Mouse (Mus musculus) hindbrain, embryonic 11.5 days (tissue): ENCODE measurements at regions not wholly inside any gene's neighbourhood (a gene's known extent, or its start where the extent isn't known, plus 50 kb on each side); places are given as distances from the start of the nearest gene placed in this dataset.

ENCODE experiments used
- ATAC-seq: fragments of 200-750 bp; cut with Nextera tagmentation; 2 replicates; pipeline ENCODE4 v1.8.0; 2017; ENCODE audit warnings: mild to moderate bottlenecking, moderate TSS enrichment, moderate library complexity; ENCODE audit not compliant: low FRiP score
- DNase-seq: peaks from one replicate; pipeline ENCODE4 v3.0.0-alpha.2; 2015; ENCODE audit warnings: low spot score
- H3K27ac ChIP-seq: fragments of 300-500 bp; sonication (generic); 2 replicates; pipeline ENCODE4 v1.5.1; 2014; ENCODE audit warnings: mild to moderate bottlenecking, low read depth, low read length
- H3K27me3 ChIP-seq: fragments of 300-500 bp; sonication (generic); 2 replicates; pipeline ENCODE4 v1.6.1; 2014; ENCODE audit warnings: mild to moderate bottlenecking, low read length, moderate library complexity, mixed read lengths; ENCODE audit not compliant: control insufficient read depth, insufficient read depth
- H3K36me3 ChIP-seq: fragments of 300-500 bp; sonication (generic); 2 replicates; pipeline ENCODE4 v1.6.1; 2014; ENCODE audit warnings: mild to moderate bottlenecking, low read length, moderate library complexity, mixed read lengths; ENCODE audit not compliant: control insufficient read depth, insufficient read depth
- H3K4me1 ChIP-seq: fragments of 300-500 bp; sonication (generic); replicated peaks from 2 replicates; pipeline ENCODE4 v1.6.1; 2014; ENCODE audit warnings: low read length, mixed read lengths; ENCODE audit not compliant: control insufficient read depth, insufficient read depth
- H3K4me2 ChIP-seq: fragments of 300-500 bp; sonication (generic); replicated peaks from 2 replicates; pipeline ENCODE4 v1.6.1; 2014; ENCODE audit warnings: mild to moderate bottlenecking, low read depth, low read length
- H3K4me3 ChIP-seq: fragments of 300-500 bp; sonication (generic); 2 replicates; pipeline ENCODE4 v1.5.1; 2014; ENCODE audit warnings: low read depth, low read length
- H3K9ac ChIP-seq: fragments of 300-500 bp; sonication (generic); 2 replicates; pipeline ENCODE4 v1.6.1; 2014; ENCODE audit warnings: low read depth, low read length
- H3K9me3 ChIP-seq: fragments of 300-500 bp; sonication (generic); 2 replicates; pipeline ENCODE4 v1.6.1; 2016; ENCODE audit warnings: low read length; ENCODE audit not compliant: control insufficient read depth
- WGBS: fragments of 180-500 bp; shearing (Covaris S2); extraction: QIAGEN DNeasy Blood & Tissue Kit; methylation state at CpG from one replicate; pipeline ENCODE4 v1.1.7; 2014; 5-methylcytosine and 5-hydroxymethylcytosine counted together

DNA sequence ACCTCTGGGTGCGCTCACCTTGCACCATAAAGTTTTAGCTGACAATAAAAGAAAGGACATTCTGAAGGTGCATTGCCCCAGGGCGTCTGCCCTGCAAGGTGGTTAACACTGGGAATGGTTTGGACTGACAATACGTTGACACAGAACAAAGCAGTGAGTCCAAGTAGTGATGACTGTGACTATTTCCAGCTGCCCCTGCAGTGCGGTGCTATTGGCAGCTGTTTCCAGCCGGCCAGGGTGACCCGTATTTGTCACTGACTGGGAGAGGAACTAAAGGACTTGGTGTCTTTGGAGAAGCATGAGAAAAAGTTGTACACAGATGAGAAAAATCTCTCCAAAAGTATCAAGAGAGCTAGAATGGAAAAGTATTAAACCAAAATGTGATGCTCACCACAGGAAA lies 52.0 kb upstream of the Vtcn1 start:
- ATAC-seq = no peak
- Histone ChIP-seq H3K27me3 (no peaks in the 10 kb centered on the region), H3K4me1 (no peaks in the 10 kb centered on the region), H3K9me3 (no peaks in the 10 kb centered on the region), H3K4me3 (no peak overlapping the region), H3K27ac (no peak overlapping the region), H3K36me3 (no peaks in the 10 kb centered on the region), H3K9ac (no peak overlapping the region), H3K4me2 (no peak overlapping the region)
- no peak for DNase-seq
- 74% methylated on average over 6 of the region's 6 CpGs for WGBS

DNA sequence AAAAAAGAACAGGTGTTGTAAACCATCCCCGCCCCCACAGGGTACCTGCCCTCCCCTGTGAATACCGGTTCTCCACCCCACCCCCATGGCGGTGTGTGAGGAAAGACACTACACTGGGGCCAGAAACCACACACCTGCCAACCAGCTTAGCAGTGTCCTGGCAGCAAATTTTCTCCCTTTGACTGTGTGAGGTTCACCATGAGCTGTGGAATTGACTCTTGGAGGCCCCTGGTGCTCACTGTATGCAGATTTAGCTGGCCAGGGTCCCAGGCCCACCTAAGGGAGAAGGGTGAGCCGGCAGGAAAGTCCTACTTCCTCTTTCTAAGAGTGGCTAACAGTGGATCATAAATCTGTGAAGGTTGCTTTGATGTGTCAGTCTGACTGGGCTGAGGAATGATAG lies 53.9 kb upstream of the Vtcn1 start:
- Histone ChIP-seq H3K27ac (no peak overlapping the region), H3K4me2 (no peak overlapping the region), H3K4me1 (no peaks in the 10 kb centered on the region), H3K27me3 (no peaks in the 10 kb centered on the region), H3K4me3 (no peak overlapping the region), H3K9ac (no peak overlapping the region), H3K36me3 (no peaks in the 10 kb centered on the region), H3K9me3 (no peaks in the 10 kb centered on the region)
- ATAC-seq = no peak
- WGBS = 89% methylated on average over 4 of the region's 4 CpGs
- DNase-seq = no peak

DNA sequence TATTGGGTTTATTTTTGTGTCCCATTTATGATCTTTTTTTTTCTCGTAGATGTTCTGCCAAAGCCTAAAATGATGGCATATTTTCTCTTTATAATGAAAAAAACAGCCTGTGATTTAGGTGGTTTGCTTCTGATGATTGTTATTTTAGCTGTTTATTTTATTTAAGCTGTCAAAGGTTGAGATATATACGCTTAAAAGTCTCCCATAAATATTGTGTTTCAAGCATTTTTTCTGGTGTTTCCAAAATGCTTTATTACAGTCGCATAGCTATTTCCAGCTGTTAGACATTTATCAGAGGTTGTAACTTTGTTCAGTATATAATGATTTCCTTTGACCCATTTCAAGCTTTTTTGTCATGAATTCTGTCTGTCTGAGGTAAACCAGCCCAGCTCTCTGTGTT lies 54.4 kb upstream of the Vtcn1 start:
- H3K9me3 ChIP-seq = no peaks in the 10 kb centered on the region
- H3K27ac ChIP-seq = no peak overlapping the region
- H3K4me3 ChIP-seq = no peak overlapping the region
- H3K4me2 ChIP-seq = no peak overlapping the region
- no peaks in the 10 kb centered on the region for H3K36me3 ChIP-seq
- no peaks in the 10 kb centered on the region for H3K4me1 ChIP-seq
- no peak overlapping the region for H3K9ac ChIP-seq
- 91% methylated on average over 3 of the region's 3 CpGs for WGBS
- no peaks in the 10 kb centered on the region for H3K27me3 ChIP-seq
- no peak for ATAC-seq
- no peak for DNase-seq

GRCm38 (mm10) chr3:100769146-100769545 lies 56.1 kb upstream of the Vtcn1 start:
- Histone ChIP-seq H3K27me3 (no peaks in the 10 kb centered on the region), H3K27ac (no peak overlapping the region), H3K36me3 (no peaks in the 10 kb centered on the region), H3K9ac (no peak overlapping the region), H3K4me3 (no peak overlapping the region), H3K4me1 (no peaks in the 10 kb centered on the region), H3K9me3 (no peaks in the 10 kb centered on the region), H3K4me2 (no peak overlapping the region)
- DNase-seq = no peak
- WGBS = 82% methylated on average over 4 of the region's 4 CpGs
- no peak for ATAC-seq

DNA sequence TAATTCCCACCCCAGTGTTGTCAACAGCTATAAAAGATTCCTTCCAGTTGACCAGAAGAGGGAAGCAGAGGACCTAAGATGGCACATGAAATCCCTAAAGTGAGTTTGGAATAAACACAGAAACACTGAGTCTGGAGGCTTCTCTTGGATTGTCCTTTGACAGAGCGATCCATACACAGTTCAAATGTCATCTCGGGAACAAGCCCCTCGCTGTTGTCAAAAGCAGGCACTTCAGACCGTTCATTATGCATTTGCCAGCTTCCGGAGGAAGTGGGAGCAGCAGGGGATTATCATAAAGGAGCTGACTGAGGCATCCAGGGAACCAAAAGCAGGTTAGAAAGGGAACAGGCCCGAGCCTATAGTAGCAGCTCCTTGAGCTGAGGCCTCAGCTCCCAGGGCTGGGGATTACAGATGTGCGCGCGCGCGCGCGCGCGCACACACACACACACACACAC lies 57.1 kb upstream of the Vtcn1 start:
- H3K4me2 ChIP-seq = no peak overlapping the region
- no peaks in the 10 kb centered on the region for H3K9me3 ChIP-seq
- H3K27me3 ChIP-seq = no peaks in the 10 kb centered on the region
- DNase-seq (peak; percentile 62), ATAC-seq (peak; percentile 64; the same call in 1 of the 2 replicates)
- no peak overlapping the region for H3K27ac ChIP-seq
- no peak overlapping the region for H3K4me3 ChIP-seq
- 15% methylated on average over 7 of the region's 15 CpGs for WGBS
- H3K36me3 ChIP-seq = no peaks in the 10 kb centered on the region
- no peaks in the 10 kb centered on the region for H3K4me1 ChIP-seq
- no peak overlapping the region for H3K9ac ChIP-seq

DNA sequence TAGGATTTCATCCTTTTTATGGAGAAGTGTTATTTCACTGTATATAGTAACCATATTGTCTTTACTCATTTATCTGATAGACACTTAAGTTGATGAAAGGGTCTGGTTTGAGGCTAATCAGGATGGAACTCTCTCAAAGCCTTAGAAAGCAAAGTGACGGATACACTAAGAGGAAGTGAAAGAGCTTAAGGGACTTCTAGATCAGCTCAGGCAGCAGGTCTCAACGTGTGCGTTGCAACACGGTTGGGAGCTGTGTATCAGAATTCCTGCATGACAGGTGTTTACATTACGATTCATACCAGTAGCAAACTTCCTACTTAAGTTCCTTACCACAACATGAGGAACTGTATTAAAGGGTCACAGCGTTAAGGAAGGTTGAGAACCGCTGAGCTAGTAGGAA lies 59.9 kb upstream of the Vtcn1 start:
- no peak for DNase-seq
- H3K9ac ChIP-seq = no peak overlapping the region
- no peaks in the 10 kb centered on the region for H3K4me1 ChIP-seq
- no peak overlapping the region for H3K27ac ChIP-seq
- no peak overlapping the region for H3K4me2 ChIP-seq
- 85% methylated on average over 7 of the region's 7 CpGs for WGBS
- no peak overlapping the region for H3K4me3 ChIP-seq
- no peak for ATAC-seq
- no peaks in the 10 kb centered on the region for H3K9me3 ChIP-seq
- H3K36me3 ChIP-seq = no peaks in the 10 kb centered on the region
- no peaks in the 10 kb centered on the region for H3K27me3 ChIP-seq

DNA sequence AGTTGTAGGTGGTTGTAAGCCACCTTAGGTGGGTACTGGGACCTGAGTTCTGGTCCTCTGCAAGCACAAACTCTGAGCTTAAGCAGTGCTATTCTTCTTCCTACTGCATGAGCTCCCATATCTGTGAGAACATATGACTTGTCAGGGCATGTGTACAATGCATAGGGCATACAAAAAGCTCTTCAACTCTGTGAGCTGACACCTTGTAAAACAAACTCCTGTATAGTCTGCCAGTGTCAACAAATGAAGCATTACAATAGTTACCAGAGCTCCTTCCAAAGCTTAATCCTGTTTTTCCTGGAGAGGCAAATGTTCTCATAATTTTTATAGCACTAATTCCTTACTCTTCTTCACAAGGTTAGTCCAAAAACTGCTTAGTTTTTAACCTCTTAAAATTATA lies 62.4 kb upstream of the Vtcn1 start:
- H3K27ac ChIP-seq = no peak overlapping the region
- no peak overlapping the region for H3K4me2 ChIP-seq
- no peaks in the 10 kb centered on the region for H3K36me3 ChIP-seq
- no peak overlapping the region for H3K9ac ChIP-seq
- H3K4me3 ChIP-seq = no peak overlapping the region
- H3K4me1 ChIP-seq = no peaks in the 10 kb centered on the region
- no peaks in the 10 kb centered on the region for H3K9me3 ChIP-seq
- ATAC-seq (no peak), DNase-seq (no peak)
- H3K27me3 ChIP-seq = no peaks in the 10 kb centered on the region

GRCm38 (mm10) chr3:100759091-100759941 lies 65.9 kb upstream of the Vtcn1 start:
- H3K36me3 ChIP-seq = no peaks in the 10 kb centered on the region
- no peak overlapping the region for H3K4me2 ChIP-seq
- no peaks in the 10 kb centered on the region for H3K9me3 ChIP-seq
- WGBS = 84% methylated on average over 3 of the region's 3 CpGs
- no peaks in the 10 kb centered on the region for H3K4me1 ChIP-seq
- no peak overlapping the region for H3K4me3 ChIP-seq
- DNase-seq = no peak
- H3K27ac ChIP-seq = no peak overlapping the region
- no peaks in the 10 kb centered on the region for H3K27me3 ChIP-seq
- no peak overlapping the region for H3K9ac ChIP-seq
- no peak for ATAC-seq

GRCm38 (mm10) chr3:100754677-100755076 lies 69.4 kb upstream of the Man1a2 start:
- DNase-seq (no peak), ATAC-seq (no peak)
- Histone ChIP-seq H3K36me3 (no peaks in the 10 kb centered on the region), H3K27ac (no peak overlapping the region), H3K4me3 (no peak overlapping the region), H3K4me1 (no peaks in the 10 kb centered on the region), H3K9ac (no peak overlapping the region), H3K9me3 (no peaks in the 10 kb centered on the region), H3K27me3 (no peaks in the 10 kb centered on the region), H3K4me2 (no peak overlapping the region)
- 80% methylated on average over 1 of the region's 1 CpGs for WGBS
